Mouse (Mus musculus): ENCODE results near the gene Anp32e. TPM values are rescaled to one million over a fixed set of nuclear protein-coding genes. Genes with fewer than 3 reads are reported as not detected.
"Not testable (repeated sequence)": the region's sequence is repeated elsewhere in the genome, so short reads cannot be mapped to it uniquely, and the experiment has no call there.

Anp32e gene
- polyA plus RNA-seq, 1 experiment from 2014 or later, result 78.3 TPM

GRCm38 (mm10) chr3:95944742-95945141, 15.7 kb downstream of the Anp32e start:
- peaks cover 69% of the 10 kb centered on the region for H3K36me3 ChIP-seq (ENCODE audit: control insufficient read depth, insufficient read depth, low read length)
- no peak overlapping the region for H3K4me3 ChIP-seq (ENCODE audit: low read length)
- no peak for ATAC-seq (ENCODE audit: low FRiP score, low TSS enrichment)
- no peak overlapping the region for H3K9ac ChIP-seq (ENCODE audit: low read depth, low read length)
- WGBS, result 93% methylated on average over 8 of the region's 8 CpGs
- H3K4me2 ChIP-seq (replicated peaks; ENCODE audit: low read depth, low read length), result no peak overlapping the region
- no peak overlapping the region for H3K27ac ChIP-seq (ENCODE audit: low read depth, low read length)
- H3K9me3 ChIP-seq (ENCODE audit: control insufficient read depth, low read length), result no peaks in the 10 kb centered on the region
- no peaks in the 10 kb centered on the region for H3K4me1 ChIP-seq (ENCODE audit: control insufficient read depth, insufficient read depth, low read length)
- no peaks in the 10 kb centered on the region for H3K27me3 ChIP-seq (ENCODE audit: control insufficient read depth, insufficient read depth, low read length)

GRCm38 (mm10) chr3:95945731-95946240, 16.7 kb downstream of the Anp32e start:
- Histone ChIP-seq H3K9me3 (ENCODE audit: control insufficient read depth, low read length) (no peaks in the 10 kb centered on the region), H3K9ac (ENCODE audit: low read depth, low read length) (no peak overlapping the region), H3K27ac (ENCODE audit: low read depth, low read length) (no peak overlapping the region), H3K36me3 (ENCODE audit: control insufficient read depth, insufficient read depth, low read length) (peaks cover 59% of the 10 kb centered on the region), H3K4me2 (replicated peaks; ENCODE audit: low read depth, low read length) (no peak overlapping the region), H3K4me3 (ENCODE audit: low read length) (no peak overlapping the region), H3K4me1 (ENCODE audit: control insufficient read depth, insufficient read depth, low read length) (no peaks in the 10 kb centered on the region), H3K27me3 (ENCODE audit: control insufficient read depth, insufficient read depth, low read length) (no peaks in the 10 kb centered on the region)
- ATAC-seq (ENCODE audit: low FRiP score, low TSS enrichment), result no peak
- WGBS, result 85% methylated on average over 14 of the region's 14 CpGs

- Histone ChIP-seq H3K9me3 (ENCODE audit: control insufficient read depth, low read length) (no peaks in the 10 kb centered on the region), H3K27ac (ENCODE audit: low read depth, low read length) (no peak overlapping the region), H3K4me1 (ENCODE audit: control insufficient read depth, insufficient read depth, low read length) (no peaks in the 10 kb centered on the region), H3K27me3 (ENCODE audit: control insufficient read depth, insufficient read depth, low read length) (no peaks in the 10 kb centered on the region), H3K9ac (ENCODE audit: low read depth, low read length) (no peak overlapping the region), H3K4me3 (ENCODE audit: low read length) (no peak overlapping the region), H3K36me3 (ENCODE audit: control insufficient read depth, insufficient read depth, low read length) (peaks cover 35% of the 10 kb centered on the region), H3K4me2 (replicated peaks; ENCODE audit: low read depth, low read length) (no peak overlapping the region)
- 91% methylated on average over 5 of the region's 5 CpGs for WGBS
- no peak for ATAC-seq (ENCODE audit: low FRiP score, low TSS enrichment)
These were observed 19.3 kb downstream of the Anp32e start for GRCm38 (mm10) chr3:95948325-95948724.

GRCm38 (mm10) chr3:95950763-95951551, 21.9 kb downstream of the Anp32e start:
- 2% methylated on average over 49 of the region's 49 CpGs for whole genome bisulfite sequencing
- H3K36me3 ChIP-seq (ENCODE audit: control insufficient read depth, insufficient read depth, low read length), result peaks cover 17% of the 10 kb centered on the region
- no peaks in the 10 kb centered on the region for H3K4me1 ChIP-seq (ENCODE audit: control insufficient read depth, insufficient read depth, low read length)
- peak; percentile 95 for ATAC-seq (ENCODE audit: low FRiP score, low TSS enrichment)
- no peaks in the 10 kb centered on the region for H3K9me3 ChIP-seq (ENCODE audit: control insufficient read depth, low read length)
- H3K27me3 ChIP-seq (ENCODE audit: control insufficient read depth, insufficient read depth, low read length), result no peaks in the 10 kb centered on the region
- H3K9ac ChIP-seq (ENCODE audit: low read depth, low read length), result peak overlapping the region; percentile 55
- H3K4me2 ChIP-seq (replicated peaks; ENCODE audit: low read depth, low read length), result peak overlapping the region; percentile 52
- peak overlapping the region; percentile 48 for H3K4me3 ChIP-seq (ENCODE audit: low read length)
- peak overlapping the region; percentile 96 for H3K27ac ChIP-seq (ENCODE audit: low read depth, low read length)

- Histone ChIP-seq H3K27ac (ENCODE audit: low read depth, low read length) (peak overlapping the region; percentile 96), H3K4me3 (ENCODE audit: low read length) (peak overlapping the region; percentile 48), H3K9ac (ENCODE audit: low read depth, low read length) (peak overlapping the region; percentile 55), H3K4me2 (replicated peaks; ENCODE audit: low read depth, low read length) (peak overlapping the region; percentile 52), H3K36me3 (ENCODE audit: control insufficient read depth, insufficient read depth, low read length) (peaks cover 11% of the 10 kb centered on the region; the same call in 1 of the 2 replicates)
- not testable (repeated sequence) for H3K9me3 ChIP-seq (ENCODE audit: control insufficient read depth, low read length); H3K4me1 ChIP-seq (ENCODE audit: control insufficient read depth, insufficient read depth, low read length); H3K27me3 ChIP-seq (ENCODE audit: control insufficient read depth, insufficient read depth, low read length)
- peak; percentile 1; the same call in 1 of the 2 replicates for ATAC-seq (ENCODE audit: low FRiP score, low TSS enrichment)
- WGBS, result 74% methylated on average over 12 of the region's 12 CpGs
These were observed 22.5 kb downstream of the Anp32e start for GRCm38 (mm10) chr3:95951566-95951965.

GRCm38 (mm10) chr3:95953023-95953422, 24.0 kb downstream of the Anp32e start:
- Histone ChIP-seq H3K27me3 (ENCODE audit: control insufficient read depth, insufficient read depth, low read length) (no peaks in the 10 kb centered on the region), H3K9ac (ENCODE audit: low read depth, low read length) (no peak overlapping the region), H3K4me1 (ENCODE audit: control insufficient read depth, insufficient read depth, low read length) (no peaks in the 10 kb centered on the region), H3K9me3 (ENCODE audit: control insufficient read depth, low read length) (no peaks in the 10 kb centered on the region), H3K36me3 (ENCODE audit: control insufficient read depth, insufficient read depth, low read length) (peaks cover 6% of the 10 kb centered on the region; the same call in 1 of the 2 replicates), H3K4me2 (replicated peaks; ENCODE audit: low read depth, low read length) (no peak overlapping the region), H3K27ac (ENCODE audit: low read depth, low read length) (no peak overlapping the region), H3K4me3 (ENCODE audit: low read length) (no peak overlapping the region)
- no peak for ATAC-seq (ENCODE audit: low FRiP score, low TSS enrichment)

GRCm38 (mm10) chr3:95953522-95953921, 24.5 kb downstream of the Anp32e start:
- no peak overlapping the region for H3K9ac ChIP-seq (ENCODE audit: low read depth, low read length)
- no peak overlapping the region for H3K27ac ChIP-seq (ENCODE audit: low read depth, low read length)
- 82% methylated on average over 3 of the region's 3 CpGs for WGBS
- H3K4me1 ChIP-seq (ENCODE audit: control insufficient read depth, insufficient read depth, low read length), result no peaks in the 10 kb centered on the region
- ATAC-seq (ENCODE audit: low FRiP score, low TSS enrichment), result no peak
- H3K4me2 ChIP-seq (replicated peaks; ENCODE audit: low read depth, low read length), result no peak overlapping the region
- H3K9me3 ChIP-seq (ENCODE audit: control insufficient read depth, low read length), result no peaks in the 10 kb centered on the region
- H3K4me3 ChIP-seq (ENCODE audit: low read length), result no peak overlapping the region
- H3K27me3 ChIP-seq (ENCODE audit: control insufficient read depth, insufficient read depth, low read length), result no peaks in the 10 kb centered on the region
- peaks cover 3% of the 10 kb centered on the region; the same call in 1 of the 2 replicates for H3K36me3 ChIP-seq (ENCODE audit: control insufficient read depth, insufficient read depth, low read length)

GRCm38 (mm10) chr3:95954648-95955173, 25.7 kb downstream of the Anp32e start:
- WGBS, result 90% methylated on average over 12 of the region's 12 CpGs
- H3K4me2 ChIP-seq (replicated peaks; ENCODE audit: low read depth, low read length); H3K27me3 ChIP-seq (ENCODE audit: control insufficient read depth, insufficient read depth, low read length); H3K36me3 ChIP-seq (ENCODE audit: control insufficient read depth, insufficient read depth, low read length); H3K9me3 ChIP-seq (ENCODE audit: control insufficient read depth, low read length); H3K4me3 ChIP-seq (ENCODE audit: low read length); H3K9ac ChIP-seq (ENCODE audit: low read depth, low read length); H3K27ac ChIP-seq (ENCODE audit: low read depth, low read length); H3K4me1 ChIP-seq (ENCODE audit: control insufficient read depth, insufficient read depth, low read length); ATAC-seq (ENCODE audit: low FRiP score, low TSS enrichment): not testable (repeated sequence)

- H3K4me1 ChIP-seq (ENCODE audit: control insufficient read depth, insufficient read depth, low read length), result no peaks in the 10 kb centered on the region
- WGBS, result 87% methylated on average over 5 of the region's 5 CpGs
- H3K9ac ChIP-seq (ENCODE audit: low read depth, low read length), result no peak overlapping the region
- no peaks in the 10 kb centered on the region for H3K36me3 ChIP-seq (ENCODE audit: control insufficient read depth, insufficient read depth, low read length)
- no peak overlapping the region for H3K4me2 ChIP-seq (replicated peaks; ENCODE audit: low read depth, low read length)
- no peak overlapping the region for H3K4me3 ChIP-seq (ENCODE audit: low read length)
- H3K27me3 ChIP-seq (ENCODE audit: control insufficient read depth, insufficient read depth, low read length), result no peaks in the 10 kb centered on the region
- ATAC-seq (ENCODE audit: low FRiP score, low TSS enrichment), result no peak
- H3K27ac ChIP-seq (ENCODE audit: low read depth, low read length), result no peak overlapping the region
- no peaks in the 10 kb centered on the region for H3K9me3 ChIP-seq (ENCODE audit: control insufficient read depth, low read length)
These were observed 26.3 kb downstream of the Anp32e start for GRCm38 (mm10) chr3:95955318-95955717.
